Mouse (Mus musculus) stomach, postnatal 0 days (tissue): ENCODE results near the gene Trabd2b. TPM values are rescaled to one million over a fixed set of nuclear protein-coding genes. Genes with fewer than 3 reads are reported as not detected.

Experiments used
- ATAC-seq: fragments of 200-750 bp; cut with Nextera tagmentation; 2 replicates; pipeline ENCODE4 v1.8.0; 2017; ENCODE audit not compliant: low FRiP score, low TSS enrichment
- DNase-seq: peaks from one replicate; pipeline ENCODE4 v3.0.0-alpha.2; 2016; ENCODE audit warnings: low spot score
- H3K27ac ChIP-seq: fragments of 300-500 bp; sonication (generic); replicated peaks from 2 replicates; pipeline ENCODE4 v1.5.1; 2014; ENCODE audit warnings: mild to moderate bottlenecking, control low read depth
- H3K27me3 ChIP-seq: fragments of 300-500 bp; sonication (generic); 2 replicates; pipeline ENCODE4 v1.6.1; 2014; ENCODE audit warnings: low read length; ENCODE audit not compliant: control insufficient read depth, insufficient read depth
- H3K36me3 ChIP-seq: fragments of 300-500 bp; sonication (generic); 2 replicates; pipeline ENCODE4 v1.6.1; 2014; ENCODE audit warnings: low read length, mixed read lengths; ENCODE audit not compliant: control insufficient read depth, insufficient read depth
- H3K4me1 ChIP-seq: fragments of 300-500 bp; sonication (generic); replicated peaks from 2 replicates; pipeline ENCODE4 v1.6.1; 2014; ENCODE audit warnings: antibody characterized with exemption; ENCODE audit not compliant: control insufficient read depth, insufficient read depth
- H3K4me2 ChIP-seq: fragments of 300-500 bp; sonication (generic); replicated peaks from 2 replicates; pipeline ENCODE4 v1.6.1; 2014; ENCODE audit warnings: low read depth, mild to moderate bottlenecking, control low read depth, moderate library complexity
- H3K4me3 ChIP-seq: fragments of 300-500 bp; sonication (generic); 2 replicates; pipeline ENCODE4 v1.5.1; 2014; ENCODE audit warnings: low read depth, low read length, control low read depth
- H3K9ac ChIP-seq: fragments of 300-500 bp; sonication (generic); 2 replicates; pipeline ENCODE4 v1.6.1; 2014; ENCODE audit warnings: mild to moderate bottlenecking, low read length, control low read depth, mixed read lengths
- H3K9me3 ChIP-seq: fragments of 300-500 bp; sonication (generic); 2 replicates; pipeline ENCODE4 v1.6.1; 2016; ENCODE audit warnings: low read length; ENCODE audit not compliant: control insufficient read depth
- CTCF ChIP-seq: IDR thresholded peaks from 2 replicates; pipeline ENCODE4 v1.5.1; 2016; ENCODE audit warnings: antibody characterized with exemption, low read depth, mild to moderate bottlenecking, moderate library complexity
- EP300 ChIP-seq: optimal IDR thresholded peaks from 2 replicates; pipeline ENCODE3; 2016; ENCODE audit warnings: antibody characterized with exemption
- WGBS: fragments of 180-500 bp; shearing (Covaris S2); extraction: QIAGEN DNeasy Blood & Tissue Kit; methylation state at CpG from one replicate; pipeline ENCODE4 v1.1.7; 2014; 5-methylcytosine and 5-hydroxymethylcytosine counted together
- polyA plus RNA-seq: library from polyadenylated mRNA; unstranded; fragments of >200 nt; fragmentation: Nextera tagmentation; extraction: Ambion mirVana; gene quantifications from 2 replicates; pipeline ENCODE4 v1.2.1, GENCODE M21; 2015

The Trabd2b gene
- polyA plus RNA-seq, 1 experiment from 2014 or later: 0.61 TPM

GRCm38 (mm10) chr4:114494035-114494434, 87.5 kb downstream of the Trabd2b start:
- TF ChIP-seq CTCF (no peak), EP300 (no peak)
- H3K27ac ChIP-seq: no peak overlapping the region
- DNase-seq: no peak

GRCm38 (mm10) chr4:114495688-114496426, 89.3 kb downstream of the Trabd2b start:
- no peaks in the 10 kb centered on the region for H3K9me3 ChIP-seq
- no peak overlapping the region for H3K4me2 ChIP-seq
- no peaks in the 10 kb centered on the region for H3K27me3 ChIP-seq
- H3K4me1 ChIP-seq: no peaks in the 10 kb centered on the region
- H3K36me3 ChIP-seq: no peaks in the 10 kb centered on the region
- H3K27ac ChIP-seq: no peak overlapping the region
- DNase-seq (no peak), ATAC-seq (no peak)
- no peak overlapping the region for H3K4me3 ChIP-seq
- H3K9ac ChIP-seq: no peak overlapping the region
- TF ChIP-seq CTCF: no peak
- TF ChIP-seq EP300: no peak
- 50% methylated on average over 4 of the region's 4 CpGs for WGBS

More at GRCm38 (mm10) chr4:114494035-114494434, 87.5 kb downstream of the Trabd2b start:
- no peaks in the 10 kb centered on the region for H3K9me3 ChIP-seq
- no peak overlapping the region for H3K4me2 ChIP-seq
- H3K27me3 ChIP-seq: no peaks in the 10 kb centered on the region
- no peak overlapping the region for H3K4me3 ChIP-seq
- H3K36me3 ChIP-seq: no peaks in the 10 kb centered on the region
- ATAC-seq: no peak
- H3K4me1 ChIP-seq: no peaks in the 10 kb centered on the region
- WGBS: 83% methylated on average over 2 of the region's 2 CpGs
- no peak overlapping the region for H3K9ac ChIP-seq

- H3K4me2 ChIP-seq: no peak overlapping the region
- DNase-seq (no peak), ATAC-seq (no peak)
- H3K27me3 ChIP-seq: no peaks in the 10 kb centered on the region
- H3K36me3 ChIP-seq: no peaks in the 10 kb centered on the region
- H3K4me1 ChIP-seq: no peaks in the 10 kb centered on the region
- WGBS: 71% methylated on average over 1 of the region's 1 CpGs
- no peaks in the 10 kb centered on the region for H3K9me3 ChIP-seq
- H3K4me3 ChIP-seq: no peak overlapping the region
- H3K27ac ChIP-seq: no peak overlapping the region
- TF ChIP-seq CTCF (no peak), EP300 (no peak)
- no peak overlapping the region for H3K9ac ChIP-seq
Measured at GRCm38 (mm10) chr4:114499650-114500049, 93.1 kb downstream of the Trabd2b start.

GRCm38 (mm10) chr4:114500317-114500716, 93.8 kb downstream of the Trabd2b start:
- Histone ChIP-seq H3K36me3 (no peaks in the 10 kb centered on the region), H3K4me1 (no peaks in the 10 kb centered on the region), H3K27me3 (no peaks in the 10 kb centered on the region), H3K27ac (no peak overlapping the region), H3K4me3 (no peak overlapping the region), H3K9ac (no peak overlapping the region), H3K4me2 (no peak overlapping the region), H3K9me3 (no peaks in the 10 kb centered on the region)
- WGBS: 47% methylated on average over 7 of the region's 7 CpGs
- no peak for DNase-seq
- TF ChIP-seq EP300 (no peak), CTCF (no peak)
- no peak for ATAC-seq

- Histone ChIP-seq H3K27me3 (no peaks in the 10 kb centered on the region), H3K4me3 (no peak overlapping the region), H3K9me3 (no peaks in the 10 kb centered on the region), H3K27ac (no peak overlapping the region), H3K4me2 (no peak overlapping the region), H3K4me1 (no peaks in the 10 kb centered on the region), H3K36me3 (no peaks in the 10 kb centered on the region), H3K9ac (no peak overlapping the region)
- TF ChIP-seq CTCF: no peak
- no peak for TF ChIP-seq EP300
- DNase-seq: no peak
- ATAC-seq: no peak
- WGBS: 96% methylated on average over 1 of the region's 1 CpGs
Measured at GRCm38 (mm10) chr4:114501048-114501447, 94.5 kb downstream of the Trabd2b start.

- no peaks in the 10 kb centered on the region for H3K27me3 ChIP-seq
- no peak overlapping the region for H3K9ac ChIP-seq
- no peaks in the 10 kb centered on the region for H3K4me1 ChIP-seq
- no peaks in the 10 kb centered on the region for H3K9me3 ChIP-seq
- DNase-seq: no peak
- H3K4me3 ChIP-seq: no peak overlapping the region
- ATAC-seq: no peak
- H3K4me2 ChIP-seq: no peak overlapping the region
- no peak overlapping the region for H3K27ac ChIP-seq
- TF ChIP-seq CTCF (no peak), EP300 (no peak)
- H3K36me3 ChIP-seq: no peaks in the 10 kb centered on the region
- 81% methylated on average over 4 of the region's 4 CpGs for WGBS
Measured at GRCm38 (mm10) chr4:114501611-114502010, 95.1 kb downstream of the Trabd2b start.
